Mouse (Mus musculus): ENCODE results near the gene Nrsn2. TPM values are rescaled to one million over a fixed set of nuclear protein-coding genes. Genes with fewer than 3 reads are reported as not detected.

Gene Nrsn2
- polyA plus RNA-seq, 1 experiment: 0.85 TPM

DNA sequence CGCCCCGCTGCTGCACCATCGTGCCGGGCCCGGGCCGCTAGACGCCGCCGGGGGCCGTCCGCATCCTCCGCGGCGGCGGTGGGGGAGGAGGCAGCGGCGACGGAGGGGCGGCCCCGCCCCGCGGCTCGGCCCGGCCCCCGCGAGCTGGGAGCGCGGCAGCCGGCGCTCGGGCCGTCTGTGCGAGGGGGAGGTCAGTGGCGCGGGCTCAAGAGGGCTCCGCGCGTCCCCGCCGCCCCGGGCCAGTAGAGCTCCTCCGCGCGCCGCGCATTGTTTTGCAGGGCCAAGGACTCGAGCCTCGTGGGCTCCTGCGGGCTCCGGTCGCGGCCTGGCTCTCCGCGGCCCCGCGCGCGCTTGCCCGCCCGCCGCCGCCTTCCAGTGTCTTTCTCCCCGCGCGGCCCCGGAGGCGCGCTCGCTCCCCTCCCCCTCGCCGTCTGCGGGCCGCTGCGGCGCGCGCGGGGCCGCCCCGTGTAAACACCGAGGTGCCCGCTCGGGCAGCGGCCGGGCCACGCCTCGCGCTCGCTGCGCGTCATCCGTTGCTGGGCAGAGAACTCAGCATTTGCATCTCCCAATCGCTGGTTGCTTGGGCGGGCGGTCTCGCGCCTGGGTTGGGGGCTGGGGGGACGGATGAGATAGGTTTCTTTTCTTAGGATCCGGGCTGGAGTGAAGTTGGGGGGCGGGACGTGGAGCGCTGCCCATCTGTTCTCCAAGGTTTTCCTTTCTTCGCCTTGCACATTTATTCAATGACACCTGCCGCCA is 21.4 kb upstream of the Nrsn2 start, which contains the start of gene Sox12:
TSS of gene Sox12 (minus strand) at position 384 of the 756 bp plus-strand sequence.
- TF ChIP-seq POLR2A (IDR thresholded peaks at IDR 0.05; ENCODE audit: control insufficient read depth, low read depth, low read length): peak; percentile 12; the same call in 1 of the 2 replicates
- no peak for TF ChIP-seq CTCF (IDR thresholded peaks at IDR 0.05; ENCODE audit: control insufficient read depth, insufficient read depth, insufficient replicate concordance, low read depth, low read length)
- peak within 1 kb of the TSS; percentile 93 for H3K27ac ChIP-seq (ENCODE audit: control insufficient read depth, insufficient read depth, low read depth, low read length)
- H3K27me3 ChIP-seq (ENCODE audit: control insufficient read depth, insufficient read depth, low read length): no peaks in the 10 kb centered on the region
- H3K36me3 ChIP-seq (ENCODE audit: control insufficient read depth, insufficient read depth, low read length): no peaks in the 10 kb centered on the region
- H3K4me1 ChIP-seq (ENCODE audit: control insufficient read depth, insufficient read depth, low read length): peaks cover 34% of the 10 kb centered on the region
- peak within 1 kb of the TSS; percentile 91 for H3K4me3 ChIP-seq (ENCODE audit: control insufficient read depth, low read depth, low read length)

DNA sequence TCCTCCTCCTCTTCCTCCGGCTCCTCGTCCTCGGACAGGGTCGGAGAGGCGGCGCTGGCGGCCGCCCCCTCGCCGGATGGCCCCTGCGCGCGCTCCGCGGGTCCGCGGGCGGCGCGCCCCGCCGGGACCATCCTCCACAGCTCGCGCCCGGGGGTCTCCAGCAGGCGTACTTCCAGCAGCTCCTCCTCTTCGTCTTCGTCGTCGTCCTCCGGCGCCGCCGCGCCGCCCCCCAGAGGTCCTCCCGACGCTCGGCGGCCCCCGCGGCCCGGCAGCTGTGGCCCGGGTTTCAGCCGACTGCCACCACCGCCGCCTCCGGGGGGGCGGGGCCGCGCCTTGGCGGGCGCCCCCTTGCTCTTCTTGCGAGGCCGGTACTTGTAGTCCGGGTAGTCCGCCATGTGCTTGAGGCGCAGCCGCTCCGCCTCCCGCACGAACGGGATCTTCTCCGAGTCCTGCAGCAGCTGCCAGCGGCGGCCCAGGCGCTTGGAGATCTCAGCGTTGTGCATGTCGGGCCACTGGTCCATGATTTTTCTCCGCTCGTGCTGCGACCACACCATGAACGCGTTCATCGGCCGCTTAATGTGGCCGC is 20.7 kb upstream of the Nrsn2 start:
- Histone ChIP-seq H3K27ac (ENCODE audit: control insufficient read depth, insufficient read depth, low read depth, low read length) (peak overlapping the region; percentile 93), H3K27me3 (ENCODE audit: control insufficient read depth, insufficient read depth, low read length) (no peaks in the 10 kb centered on the region), H3K4me1 (ENCODE audit: control insufficient read depth, insufficient read depth, low read length) (peaks cover 34% of the 10 kb centered on the region), H3K4me3 (ENCODE audit: control insufficient read depth, low read depth, low read length) (peak overlapping the region; percentile 91), H3K36me3 (ENCODE audit: control insufficient read depth, insufficient read depth, low read length) (no peaks in the 10 kb centered on the region)
- TF ChIP-seq CTCF (IDR thresholded peaks at IDR 0.05; ENCODE audit: control insufficient read depth, insufficient read depth, insufficient replicate concordance, low read depth, low read length) (no peak), POLR2A (IDR thresholded peaks at IDR 0.05; ENCODE audit: control insufficient read depth, low read depth, low read length) (no peak; the same call in 1 of the 2 replicates)

DNA sequence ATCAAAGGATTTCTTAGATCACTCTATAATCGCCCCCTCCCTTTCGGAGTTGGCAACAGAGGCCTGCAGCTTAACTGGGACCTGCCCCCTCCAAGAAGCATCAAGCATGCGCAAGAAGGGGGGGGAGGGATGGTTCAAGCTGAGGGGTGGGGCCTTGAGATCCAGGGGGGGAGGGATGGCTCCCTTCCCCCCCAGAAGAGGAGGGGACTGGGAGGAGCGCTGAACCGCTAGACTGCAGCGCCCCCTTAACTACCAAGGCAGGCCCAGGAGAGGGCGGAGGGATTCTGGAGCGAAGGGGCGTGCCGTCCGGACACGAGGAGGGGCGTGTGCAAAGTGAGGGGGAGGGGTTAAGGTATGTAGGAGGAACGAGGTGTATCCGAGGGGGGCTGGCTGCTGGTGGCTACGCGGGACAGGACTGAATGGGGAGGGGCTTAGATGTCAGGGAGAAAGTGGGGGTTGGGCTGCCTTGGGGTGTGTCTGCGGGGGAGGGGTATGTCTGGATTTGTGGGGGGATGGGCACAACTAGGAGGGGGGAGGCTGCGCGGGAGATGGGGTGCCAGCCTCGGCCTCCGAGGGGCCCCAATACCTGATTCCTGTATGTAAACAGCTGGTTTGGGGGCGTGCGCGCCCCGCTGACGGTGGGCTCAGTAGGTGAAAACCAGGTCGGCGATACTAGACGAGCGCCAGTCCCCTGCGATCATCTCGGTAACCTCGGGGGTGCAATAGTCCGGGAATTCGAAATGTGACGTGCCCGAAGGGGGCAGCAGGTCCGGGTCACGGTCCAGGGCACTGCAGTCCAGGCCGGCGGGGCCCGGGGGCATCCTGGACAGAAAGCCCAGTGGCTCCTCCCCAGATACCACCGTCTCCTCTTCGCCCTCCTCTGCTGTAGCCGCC is 19.9 kb upstream of the Nrsn2 start:
- TF ChIP-seq CTCF (IDR thresholded peaks at IDR 0.05; ENCODE audit: control insufficient read depth, insufficient read depth, insufficient replicate concordance, low read depth, low read length) (no peak), POLR2A (IDR thresholded peaks at IDR 0.05; ENCODE audit: control insufficient read depth, low read depth, low read length) (peak; percentile 32; the same call in 1 of the 2 replicates)
- H3K27me3 ChIP-seq (ENCODE audit: control insufficient read depth, insufficient read depth, low read length): no peaks in the 10 kb centered on the region
- H3K4me3 ChIP-seq (ENCODE audit: control insufficient read depth, low read depth, low read length): peak overlapping the region; percentile 91
- no peaks in the 10 kb centered on the region for H3K36me3 ChIP-seq (ENCODE audit: control insufficient read depth, insufficient read depth, low read length)
- peaks cover 36% of the 10 kb centered on the region for H3K4me1 ChIP-seq (ENCODE audit: control insufficient read depth, insufficient read depth, low read length)
- H3K27ac ChIP-seq (ENCODE audit: control insufficient read depth, insufficient read depth, low read depth, low read length): peak overlapping the region; percentile 93

DNA sequence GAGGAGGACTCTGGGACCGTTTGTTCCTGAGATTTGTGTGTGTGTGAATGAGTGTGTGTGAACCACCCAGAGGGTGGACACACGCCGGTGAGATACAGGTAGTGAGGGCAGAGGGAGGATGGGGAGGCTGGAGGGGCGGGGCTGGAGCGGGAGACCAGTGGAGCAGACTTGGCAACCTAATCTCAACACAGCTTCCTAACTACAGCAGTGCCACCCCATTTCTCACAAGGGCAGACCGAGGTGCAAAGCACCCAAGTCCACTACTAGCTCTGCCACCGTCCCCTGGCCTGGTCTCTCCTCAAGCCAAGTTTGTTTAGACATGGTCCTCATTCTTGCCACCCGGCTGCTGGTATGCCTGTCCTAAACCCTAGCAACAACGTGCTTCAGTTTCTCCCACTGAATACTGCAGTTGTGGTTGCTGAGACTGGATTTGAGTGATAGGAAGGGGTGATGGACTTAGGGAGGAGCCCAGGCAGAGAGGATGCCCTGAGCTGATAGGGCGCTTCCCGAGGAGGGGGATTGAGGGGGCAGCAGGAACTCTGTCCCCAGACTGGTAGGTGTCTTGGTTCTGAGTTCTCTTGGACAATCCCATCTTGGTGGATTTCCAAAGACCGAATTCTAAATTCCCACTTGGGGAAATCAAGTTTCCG is 19.0 kb upstream of the Nrsn2 start:
- Histone ChIP-seq H3K27ac (ENCODE audit: control insufficient read depth, insufficient read depth, low read depth, low read length) (peak overlapping the region; percentile 43; the same call in 1 of the 2 replicates), H3K4me1 (ENCODE audit: control insufficient read depth, insufficient read depth, low read length) (peaks cover 38% of the 10 kb centered on the region), H3K27me3 (ENCODE audit: control insufficient read depth, insufficient read depth, low read length) (no peaks in the 10 kb centered on the region), H3K36me3 (ENCODE audit: control insufficient read depth, insufficient read depth, low read length) (no peaks in the 10 kb centered on the region), H3K4me3 (ENCODE audit: control insufficient read depth, low read depth, low read length) (peak overlapping the region; percentile 19)
- TF ChIP-seq CTCF (IDR thresholded peaks at IDR 0.05; ENCODE audit: control insufficient read depth, insufficient read depth, insufficient replicate concordance, low read depth, low read length) (no peak), POLR2A (IDR thresholded peaks at IDR 0.05; ENCODE audit: control insufficient read depth, low read depth, low read length) (no peak)

DNA sequence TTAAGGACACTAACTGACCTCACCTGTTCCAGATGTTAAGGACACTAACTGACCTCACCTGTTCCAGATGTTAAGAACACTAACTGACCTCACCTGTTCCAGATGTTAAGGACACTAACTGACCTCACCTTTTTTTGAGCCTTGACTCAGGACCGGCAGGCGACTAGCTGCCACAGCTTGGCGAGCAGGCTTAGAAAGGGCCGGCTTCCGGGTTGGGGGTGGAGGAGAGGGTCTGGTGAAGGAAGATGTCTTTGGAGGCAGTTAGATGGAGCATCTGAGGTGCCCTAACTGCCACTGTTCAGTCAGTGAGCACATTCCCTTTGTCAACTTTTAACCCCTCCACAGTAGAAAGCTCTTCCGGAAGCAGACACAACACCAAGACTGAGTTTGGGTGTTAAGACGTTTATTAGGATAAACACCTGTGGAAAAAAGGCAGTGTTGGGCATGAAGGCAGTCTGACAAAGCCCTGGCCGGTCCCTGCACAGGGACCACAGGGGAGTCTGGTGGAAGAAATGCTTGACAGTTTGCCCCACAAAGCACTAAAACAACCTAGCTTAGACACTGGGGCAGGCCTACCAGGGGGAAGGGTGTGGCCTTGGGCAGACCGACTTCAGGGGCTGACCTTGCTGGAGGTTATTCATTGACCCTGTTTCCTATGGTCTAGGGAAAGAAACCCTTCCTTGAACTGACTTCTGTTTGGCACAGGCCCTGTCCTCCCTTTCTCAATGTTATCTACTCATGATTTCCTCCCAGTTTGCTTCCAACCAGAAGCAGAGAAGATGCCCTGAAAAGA is 17.0 kb upstream of the Nrsn2 start:
- H3K4me1 ChIP-seq (ENCODE audit: control insufficient read depth, insufficient read depth, low read length): peaks cover 29% of the 10 kb centered on the region
- TF ChIP-seq POLR2A (IDR thresholded peaks at IDR 0.05; ENCODE audit: control insufficient read depth, low read depth, low read length) (no peak), CTCF (IDR thresholded peaks at IDR 0.05; ENCODE audit: control insufficient read depth, insufficient read depth, insufficient replicate concordance, low read depth, low read length) (no peak)
- no peaks in the 10 kb centered on the region for H3K27me3 ChIP-seq (ENCODE audit: control insufficient read depth, insufficient read depth, low read length)
- no peak overlapping the region for H3K27ac ChIP-seq (ENCODE audit: control insufficient read depth, insufficient read depth, low read depth, low read length)
- no peaks in the 10 kb centered on the region for H3K36me3 ChIP-seq (ENCODE audit: control insufficient read depth, insufficient read depth, low read length)
- no peak overlapping the region for H3K4me3 ChIP-seq (ENCODE audit: control insufficient read depth, low read depth, low read length)

DNA sequence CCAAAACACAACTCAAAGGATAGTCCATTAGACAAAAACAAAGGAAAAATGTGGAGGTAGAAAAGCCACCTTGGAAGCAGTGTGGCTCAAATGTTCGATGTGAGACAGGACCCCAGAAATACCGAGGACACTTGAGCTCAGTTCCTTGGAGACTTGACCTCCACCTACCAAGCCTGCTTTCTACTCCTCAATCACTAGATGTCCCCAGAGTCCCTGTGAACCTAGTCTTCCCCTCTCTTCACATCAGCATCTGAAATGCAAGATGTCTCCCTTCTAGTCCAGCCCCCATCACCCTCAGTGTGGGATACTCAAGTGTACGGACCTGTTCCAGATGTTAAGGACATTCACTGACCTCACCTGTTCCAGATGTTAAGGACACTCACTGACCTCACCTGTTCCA is 16.3 kb upstream of the Nrsn2 start:
- TF ChIP-seq POLR2A (IDR thresholded peaks at IDR 0.05; ENCODE audit: control insufficient read depth, low read depth, low read length) (no peak), CTCF (IDR thresholded peaks at IDR 0.05; ENCODE audit: control insufficient read depth, insufficient read depth, insufficient replicate concordance, low read depth, low read length) (no peak; the same call in 1 of the 2 replicates)
- Histone ChIP-seq H3K4me3 (ENCODE audit: control insufficient read depth, low read depth, low read length) (no peak overlapping the region), H3K4me1 (ENCODE audit: control insufficient read depth, insufficient read depth, low read length) (peaks cover 24% of the 10 kb centered on the region), H3K27ac (ENCODE audit: control insufficient read depth, insufficient read depth, low read depth, low read length) (no peak overlapping the region), H3K27me3 (ENCODE audit: control insufficient read depth, insufficient read depth, low read length) (no peaks in the 10 kb centered on the region), H3K36me3 (ENCODE audit: control insufficient read depth, insufficient read depth, low read length) (no peaks in the 10 kb centered on the region)

Data from testis, adult 2 months (tissue).